Mouse (Mus musculus) brain, embryonic 14.5 days (tissue): ENCODE measurements around the gene Akna.

Experiments used
- CTCF ChIP-seq: fragments of 200-500 bp; IDR thresholded peaks from 2 replicates; pipeline ENCODE4 v1.5.1; 2012; ENCODE audit warnings: inconsistent platforms, mild to moderate bottlenecking, moderate library complexity, borderline replicate concordance; ENCODE audit not compliant: insufficient read depth, insufficient read length; ENCODE audit errors: extremely low read depth
- POLR2A ChIP-seq: fragments of 200-500 bp; IDR thresholded peaks from 2 replicates; pipeline ENCODE4 v1.6.1; 2012; ENCODE audit warnings: mild to moderate bottlenecking, inconsistent platforms, borderline replicate concordance; ENCODE audit not compliant: poor library complexity, insufficient read depth, insufficient read length, severe bottlenecking; ENCODE audit errors: extremely low read depth

DNA sequence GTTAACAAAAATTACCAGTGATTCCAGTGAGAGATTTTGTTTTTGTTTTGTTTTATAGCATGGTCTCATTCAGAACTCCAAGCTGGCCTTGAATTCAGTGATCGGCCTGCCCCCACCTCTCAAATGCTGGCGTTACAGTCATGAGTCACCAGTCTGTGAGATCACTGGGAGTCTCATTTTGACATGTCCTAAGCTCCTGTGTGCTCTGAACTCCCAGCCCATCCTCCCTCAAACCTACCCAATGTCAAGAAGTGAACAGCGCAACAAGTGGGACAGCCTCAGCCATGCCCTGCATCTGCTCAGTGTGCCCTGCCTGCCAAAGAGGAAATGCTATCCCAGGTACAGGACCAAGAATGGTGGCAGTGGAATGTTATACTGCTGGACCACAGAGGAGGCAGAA lies 17.9 kb downstream of the Akna start:
- TF ChIP-seq POLR2A (no peak), CTCF (no peak)
